In genomic region chr8:70316511-70317504, GRCm38 (mm10) we compare ENCODE assay signal across 8 mouse cellular contexts. TPM values are rescaled to one million over a fixed set of nuclear protein-coding genes. Genes with fewer than 3 reads are reported as not detected.
DNase-seq lines count a peak whose midpoint lies in the region; ATAC-seq lines count a peak whose summit lies in the region.

No protein-coding gene starts in this region.

- peaks cover 20% of the 10 kb centered on the region for H3K36me3 ChIP-seq in heart, embryonic 13.5 days
- peaks cover 35% of the 10 kb centered on the region for H3K36me3 ChIP-seq in embryonic facial prominence, embryonic 15.5 days
- peaks cover 25% of the 10 kb centered on the region for H3K36me3 ChIP-seq in hindbrain, embryonic 12.5 days
- peaks cover 8% of the 10 kb centered on the region for H3K36me3 ChIP-seq in limb, embryonic 11.5 days (ENCODE audit: control insufficient read depth, insufficient read depth, low read length)
- peaks cover 43% of the 10 kb centered on the region for H3K36me3 ChIP-seq in neural tube, embryonic 15.5 days

- peak overlapping the region; percentile 79 for H3K9ac ChIP-seq in heart, embryonic 13.5 days
- H3K9ac ChIP-seq in embryonic facial prominence, embryonic 15.5 days = peak overlapping the region; percentile 64; the same call in 1 of the 2 replicates
- peak overlapping the region; percentile 78 for H3K9ac ChIP-seq in hindbrain, embryonic 12.5 days
- H3K9ac ChIP-seq in limb, embryonic 11.5 days (ENCODE audit: low read length) = no peak overlapping the region
- H3K9ac ChIP-seq in neural tube, embryonic 15.5 days (replicated peaks) = peak overlapping the region; percentile 56

- intact Hi-C loops in heart, postnatal 36 days (cut with DNase I) = no loop called here

- H3K4me2 ChIP-seq in heart, embryonic 13.5 days = peak overlapping the region; percentile 90
- peak overlapping the region; percentile 86 for H3K4me2 ChIP-seq in embryonic facial prominence, embryonic 15.5 days (replicated peaks)
- H3K4me2 ChIP-seq in hindbrain, embryonic 12.5 days (replicated peaks) = peak overlapping the region; percentile 73
- peak overlapping the region; percentile 67 for H3K4me2 ChIP-seq in limb, embryonic 11.5 days (ENCODE audit: low read depth, severe bottlenecking)
- peak overlapping the region; percentile 63 for H3K4me2 ChIP-seq in neural tube, embryonic 15.5 days

- H3K4me1 ChIP-seq in heart, embryonic 13.5 days = peaks cover 30% of the 10 kb centered on the region
- H3K4me1 ChIP-seq in embryonic facial prominence, embryonic 15.5 days = peaks cover 36% of the 10 kb centered on the region
- peaks cover 35% of the 10 kb centered on the region for H3K4me1 ChIP-seq in hindbrain, embryonic 12.5 days
- H3K4me1 ChIP-seq in limb, embryonic 11.5 days (ENCODE audit: control insufficient read depth, insufficient read depth, low read length) = peaks cover 19% of the 10 kb centered on the region
- peaks cover 34% of the 10 kb centered on the region for H3K4me1 ChIP-seq in neural tube, embryonic 15.5 days

- no peaks in the 10 kb centered on the region for H3K9me3 ChIP-seq in heart, embryonic 13.5 days
- no peaks in the 10 kb centered on the region for H3K9me3 ChIP-seq in embryonic facial prominence, embryonic 15.5 days (replicated peaks)
- no peaks in the 10 kb centered on the region for H3K9me3 ChIP-seq in hindbrain, embryonic 12.5 days (replicated peaks)
- H3K9me3 ChIP-seq in limb, embryonic 11.5 days (ENCODE audit: control insufficient read depth, low read length) = no peaks in the 10 kb centered on the region
- H3K9me3 ChIP-seq in neural tube, embryonic 15.5 days (replicated peaks) = no peaks in the 10 kb centered on the region

- ATAC-seq in heart, embryonic 13.5 days (ENCODE audit: extremely low read depth, insufficient number of reproducible peaks, low FRiP score, low TSS enrichment) = peak; percentile 21; the same call in 1 of the 2 replicates
- peak; percentile 66 for ATAC-seq in embryonic facial prominence, embryonic 15.5 days (ENCODE audit: insufficient number of reproducible peaks, low FRiP score, low TSS enrichment, low read depth)
- ATAC-seq in hindbrain, embryonic 12.5 days (ENCODE audit: low FRiP score) = peak; percentile 89
- ATAC-seq in limb, embryonic 11.5 days (ENCODE audit: insufficient number of reproducible peaks, low FRiP score, low TSS enrichment, low read depth) = peak; percentile 80
- ATAC-seq in neural tube, embryonic 15.5 days (ENCODE audit: low FRiP score) = peak; percentile 82

- no peak for DNase-seq in heart, postnatal 36 days
- peak; percentile 50 to 60 for DNase-seq in adrenal gland, postnatal 36 days
- peak; percentile 83 for DNase-seq in limb, embryonic 11.5 days (ENCODE audit: low spot score)
- DNase-seq in spleen, postnatal 4 days (ENCODE audit: low spot score in 2 of 2) = no peak

- 19% methylated on average over 15 of the region's 15 CpGs for WGBS in heart, embryonic 13.5 days
- 13% methylated on average over 15 of the region's 15 CpGs for WGBS in embryonic facial prominence, embryonic 15.5 days
- WGBS in hindbrain, embryonic 12.5 days = 12% methylated on average over 15 of the region's 15 CpGs
- WGBS in limb, embryonic 11.5 days = 15% methylated on average over 15 of the region's 15 CpGs
- WGBS in neural tube, embryonic 15.5 days = 6% methylated on average over 15 of the region's 15 CpGs

- peaks cover 24% of the 10 kb centered on the region for H3K27me3 ChIP-seq in heart, embryonic 13.5 days (replicated peaks)
- H3K27me3 ChIP-seq in embryonic facial prominence, embryonic 15.5 days = no peaks in the 10 kb centered on the region
- H3K27me3 ChIP-seq in hindbrain, embryonic 12.5 days = no peaks in the 10 kb centered on the region
- no peaks in the 10 kb centered on the region for H3K27me3 ChIP-seq in limb, embryonic 11.5 days (ENCODE audit: control insufficient read depth, insufficient read depth, low read length)
- H3K27me3 ChIP-seq in neural tube, embryonic 15.5 days (replicated peaks) = no peaks in the 10 kb centered on the region

- peak overlapping the region; percentile 63 for H3K4me3 ChIP-seq in heart, embryonic 13.5 days
- peak overlapping the region; percentile 61 for H3K4me3 ChIP-seq in embryonic facial prominence, embryonic 15.5 days (replicated peaks)
- H3K4me3 ChIP-seq in hindbrain, embryonic 12.5 days = peak overlapping the region; percentile 52
- H3K4me3 ChIP-seq in limb, embryonic 11.5 days (ENCODE audit: low read depth, low read length) = peak overlapping the region; percentile 41
- H3K4me3 ChIP-seq in neural tube, embryonic 15.5 days (replicated peaks) = peak overlapping the region; percentile 48

- no peak overlapping the region for H3K27ac ChIP-seq in heart, embryonic 13.5 days (replicated peaks)
- peak overlapping the region; percentile 81; the same call in 1 of the 2 replicates for H3K27ac ChIP-seq in embryonic facial prominence, embryonic 15.5 days (replicated peaks)
- H3K27ac ChIP-seq in hindbrain, embryonic 12.5 days = peak overlapping the region; percentile 93
- H3K27ac ChIP-seq in limb, embryonic 11.5 days (replicated peaks; ENCODE audit: low read depth, low read length) = no peak overlapping the region; the same call in 1 of the 2 replicates
- peak overlapping the region; percentile 90 for H3K27ac ChIP-seq in neural tube, embryonic 15.5 days (replicated peaks)

RNA-seq across cellular contexts. Expression of gene Cers1, which starts 1.2 kb away (rescaled TPM):
- 1.9 and 2.6 TPM in 2 replicates for polyA plus RNA-seq in heart, embryonic 13.5 days (2015; fragmentation: Nextera tagmentation; extraction: Ambion mirVana)
- under 1 TPM; 0.33 to 0.64 TPM for total RNA-seq in heart, postnatal 36 days (2021)
- 1 to 10 TPM; 1.8 to 2.2 TPM for total RNA-seq in adrenal gland, postnatal 36 days (2021)
- 8.9 and 9.3 TPM in 2 replicates for polyA plus RNA-seq in embryonic facial prominence, embryonic 15.5 days (2015; fragmentation: Nextera tagmentation; extraction: Ambion mirVana)
- 16.3 and 17.8 TPM in 2 replicates for polyA plus RNA-seq in hindbrain, embryonic 12.5 days (2016; fragmentation: Nextera tagmentation; extraction: Ambion mirVana)
- 4.7 and 6.0 TPM in 2 replicates for polyA plus RNA-seq in limb, embryonic 11.5 days (2014; fragmentation: Nextera tagmentation; extraction: Ambion mirVana)
- polyA plus RNA-seq in neural tube, embryonic 15.5 days (2015; fragmentation: Nextera tagmentation; extraction: Ambion mirVana) = 35.5 and 42.4 TPM in 2 replicates

RNA-seq across cellular contexts. Expression of gene Gdf1, which starts 12.8 kb away (rescaled TPM):
- polyA plus RNA-seq in heart, embryonic 13.5 days (2015; fragmentation: Nextera tagmentation; extraction: Ambion mirVana) = 0.74 and 0.99 TPM in 2 replicates
- total RNA-seq in heart, postnatal 36 days (2021) = not detected
- under 1 TPM in 1 of 2 experiments, not detected in 1; 0.30 TPM for total RNA-seq in adrenal gland, postnatal 36 days (2021)
- polyA plus RNA-seq in embryonic facial prominence, embryonic 15.5 days (2015; fragmentation: Nextera tagmentation; extraction: Ambion mirVana) = 1.7 and 2.6 TPM in 2 replicates
- 2.2 and 4.4 TPM in 2 replicates for polyA plus RNA-seq in hindbrain, embryonic 12.5 days (2016; fragmentation: Nextera tagmentation; extraction: Ambion mirVana)
- 2.9 and 4.2 TPM in 2 replicates for polyA plus RNA-seq in limb, embryonic 11.5 days (2014; fragmentation: Nextera tagmentation; extraction: Ambion mirVana)
- 7.9 and 9.8 TPM in 2 replicates for polyA plus RNA-seq in neural tube, embryonic 15.5 days (2015; fragmentation: Nextera tagmentation; extraction: Ambion mirVana)

RNA-seq across cellular contexts. Expression of gene Cope, which starts 14.5 kb away (rescaled TPM):
- polyA plus RNA-seq in heart, embryonic 13.5 days (2015; fragmentation: Nextera tagmentation; extraction: Ambion mirVana) = 294 and 344 TPM in 2 replicates
- 100 to 1,000 TPM; 157 TPM for total RNA-seq in heart, postnatal 36 days (2021)
- total RNA-seq in adrenal gland, postnatal 36 days (2021) = 100 to 1,000 TPM; 194 to 215 TPM
- 377 and 397 TPM in 2 replicates for polyA plus RNA-seq in embryonic facial prominence, embryonic 15.5 days (2015; fragmentation: Nextera tagmentation; extraction: Ambion mirVana)
- polyA plus RNA-seq in hindbrain, embryonic 12.5 days (2016; fragmentation: Nextera tagmentation; extraction: Ambion mirVana) = 216 and 260 TPM in 2 replicates
- 263 and 281 TPM in 2 replicates for polyA plus RNA-seq in limb, embryonic 11.5 days (2014; fragmentation: Nextera tagmentation; extraction: Ambion mirVana)
- 299 and 314 TPM in 2 replicates for polyA plus RNA-seq in neural tube, embryonic 15.5 days (2015; fragmentation: Nextera tagmentation; extraction: Ambion mirVana)

RNA-seq across cellular contexts. Expression of gene Ddx49, which starts 14.5 kb away (rescaled TPM):
- 32.6 and 34.1 TPM in 2 replicates for polyA plus RNA-seq in heart, embryonic 13.5 days (2015; fragmentation: Nextera tagmentation; extraction: Ambion mirVana)
- 10 to 100 TPM; 25.8 to 34.5 TPM for total RNA-seq in heart, postnatal 36 days (2021)
- total RNA-seq in adrenal gland, postnatal 36 days (2021) = 10 to 100 TPM; 69.9 to 72.0 TPM
- polyA plus RNA-seq in embryonic facial prominence, embryonic 15.5 days (2015; fragmentation: Nextera tagmentation; extraction: Ambion mirVana) = 50.2 and 52.1 TPM in 2 replicates
- 49.9 and 50.8 TPM in 2 replicates for polyA plus RNA-seq in hindbrain, embryonic 12.5 days (2016; fragmentation: Nextera tagmentation; extraction: Ambion mirVana)
- polyA plus RNA-seq in limb, embryonic 11.5 days (2014; fragmentation: Nextera tagmentation; extraction: Ambion mirVana) = 55.8 and 62.1 TPM in 2 replicates
- polyA plus RNA-seq in neural tube, embryonic 15.5 days (2015; fragmentation: Nextera tagmentation; extraction: Ambion mirVana) = 42.2 and 46.7 TPM in 2 replicates

RNA-seq across cellular contexts. Expression of gene Homer3, which starts 34.2 kb away (rescaled TPM):
- polyA plus RNA-seq in heart, embryonic 13.5 days (2015; fragmentation: Nextera tagmentation; extraction: Ambion mirVana) = 34.1 and 37.2 TPM in 2 replicates
- total RNA-seq in heart, postnatal 36 days (2021) = 10 to 100 TPM in 1 of 2 experiments, 1 to 10 TPM in 1; 8.5 to 10.5 TPM
- total RNA-seq in adrenal gland, postnatal 36 days (2021) = 10 to 100 TPM; 16.7 to 20.9 TPM
- 43.2 and 49.4 TPM in 2 replicates for polyA plus RNA-seq in embryonic facial prominence, embryonic 15.5 days (2015; fragmentation: Nextera tagmentation; extraction: Ambion mirVana)
- 80.7 and 81.1 TPM in 2 replicates for polyA plus RNA-seq in hindbrain, embryonic 12.5 days (2016; fragmentation: Nextera tagmentation; extraction: Ambion mirVana)
- 75.2 and 78.6 TPM in 2 replicates for polyA plus RNA-seq in limb, embryonic 11.5 days (2014; fragmentation: Nextera tagmentation; extraction: Ambion mirVana)
- polyA plus RNA-seq in neural tube, embryonic 15.5 days (2015; fragmentation: Nextera tagmentation; extraction: Ambion mirVana) = 22.7 and 30.1 TPM in 2 replicates

Comparison
In these comparisons a context has a peak if more than half of its experiments do, and no peak if none do; other contexts are left out.
1. ATAC-seq: peak in every context shown above with its lines; median percentile 89 in hindbrain, embryonic 12.5 days; 82 in neural tube, embryonic 15.5 days; 80 in limb, embryonic 11.5 days; 66 in embryonic facial prominence, embryonic 15.5 days; 21 in heart, embryonic 13.5 days.
2. H3K27ac ChIP-seq: peak in embryonic facial prominence, embryonic 15.5 days (single experiment), hindbrain, embryonic 12.5 days (single experiment) and neural tube, embryonic 15.5 days (single experiment); none in heart, embryonic 13.5 days (single experiment) and limb, embryonic 11.5 days (single experiment).
3. DNase-seq: peak in adrenal gland, postnatal 36 days (2 of 2) and limb, embryonic 11.5 days (single experiment); none in heart, postnatal 36 days (0 of 2) and spleen, postnatal 4 days (0 of 2).
4. Peak in every context shown above with its lines, with median percentiles within 50 percentile points of each other: H3K4me2 ChIP-seq and H3K4me3 ChIP-seq.